Mouse (Mus musculus) thymus, postnatal 14 days (tissue): ENCODE measurements at regions not wholly inside any gene's neighbourhood (a gene's known extent, or its start where the extent isn't known, plus 50 kb on each side); places are given as distances from the start of the nearest gene placed in this dataset.

Experiments
- DNase-seq: peaks from one replicate; pipeline ENCODE4 v3.0.0; 2021

- no peak for DNase-seq
These were observed 128.0 kb upstream of the Sox2 start for GRCm38 (mm10) chr3:34522054-34522684.

GRCm38 (mm10) chr3:34521357-34522053, 128.7 kb upstream of the Sox2 start:
- DNase-seq, result no peak

- no peak for DNase-seq
These were observed 137.6 kb upstream of the Sox2 start for GRCm38 (mm10) chr3:34512503-34513145.

- DNase-seq, result no peak
These were observed 139.5 kb upstream of the Sox2 start for GRCm38 (mm10) chr3:34510723-34511122.

- no peak for DNase-seq
These were observed 141.0 kb upstream of the Sox2 start for GRCm38 (mm10) chr3:34509160-34509559.

GRCm38 (mm10) chr3:34504573-34504894, 145.7 kb upstream of the Sox2 start:
- no peak for DNase-seq

GRCm38 (mm10) chr3:34503874-34504572, 146.2 kb upstream of the Sox2 start:
- DNase-seq, result no peak

- DNase-seq, result no peak
These were observed 153.4 kb upstream of the Sox2 start for GRCm38 (mm10) chr3:34496839-34497238.

- no peak for DNase-seq
These were observed 154.6 kb upstream of the Sox2 start for GRCm38 (mm10) chr3:34495615-34496014.

- no peak for DNase-seq
These were observed 156.3 kb upstream of the Sox2 start for GRCm38 (mm10) chr3:34493921-34494320.

- no peak for DNase-seq
These were observed 161.2 kb upstream of the Sox2 start for GRCm38 (mm10) chr3:34489008-34489407.

GRCm38 (mm10) chr3:34486441-34487050, 163.7 kb upstream of the Sox2 start:
- no peak for DNase-seq

GRCm38 (mm10) chr3:34485345-34486223, 164.6 kb upstream of the Sox2 start:
- DNase-seq, result no peak

GRCm38 (mm10) chr3:34483934-34484333, 166.3 kb upstream of the Sox2 start:
- no peak for DNase-seq

- no peak for DNase-seq
These were observed 168.1 kb upstream of the Sox2 start for GRCm38 (mm10) chr3:34481821-34482713.

GRCm38 (mm10) chr3:34481314-34481713, 168.9 kb upstream of the Sox2 start:
- DNase-seq, result no peak

GRCm38 (mm10) chr3:34474126-34474525, 176.1 kb upstream of the Sox2 start:
- no peak for DNase-seq

GRCm38 (mm10) chr3:34470721-34471120, 179.5 kb upstream of the Sox2 start:
- DNase-seq, result no peak

GRCm38 (mm10) chr3:34469946-34470345, 180.3 kb upstream of the Sox2 start:
- DNase-seq, result no peak

GRCm38 (mm10) chr3:34466312-34466711, 183.9 kb upstream of the Sox2 start:
- no peak for DNase-seq
